Mouse (Mus musculus) gastrocnemius, adult 2 months (tissue): ENCODE results near the gene Cidec. TPM values are rescaled to one million over a fixed set of nuclear protein-coding genes. Genes with fewer than 3 reads are reported as not detected.

Experiments
- DNase-seq: peaks from one replicate; pipeline ENCODE4 v3.0.0; 2022
- H3K27ac ChIP-seq: fragments of 200-600 bp; 2 replicates; pipeline ENCODE4 v1.8.1; 2022; ENCODE audit warnings: mild to moderate bottlenecking
- H3K4me3 ChIP-seq: fragments of 200-600 bp; 2 replicates; pipeline ENCODE4 v1.8.1; 2022; ENCODE audit warnings: mild to moderate bottlenecking, moderate library complexity
- CTCF ChIP-seq: fragments of 200-600 bp; IDR thresholded peaks from 2 replicates; pipeline ENCODE4 v1.8.1; 2022; ENCODE audit warnings: antibody characterized with exemption, mild to moderate bottlenecking, moderate library complexity
- intact Hi-C: fragments of 180-260 bp; cut with DNase I; formaldehyde crosslinking; loops from one replicate; pipeline ENCODE4 v1.15.1; 2025
- microRNA-seq: library from miRNA; unstranded; fragments of <30 nt; microRNA quantifications from one replicate; pipeline ENCODE4 v1.2.0, GENCODE M21; 2021
- total RNA-seq, 2 experiments: library from RNA; stranded (reverse); gene quantifications; 2 replicates each; pipeline ENCODE4 v1.2.3; 2021

Cidec gene
- total RNA-seq, 2 experiments from 2014 or later, result 0.97 to 5.0 TPM

- peak overlapping the region; percentile 75 for H3K4me3 ChIP-seq
- peak overlapping the region; percentile 64 for H3K27ac ChIP-seq
- intact Hi-C loops, result no loop called here
- DNase-seq, result peak; percentile 57
- TF ChIP-seq CTCF, result no peak
Observed at GRCm38 (mm10) chr6:113392387-113393071, 43.0 kb downstream of the Cidec start.

GRCm38 (mm10) chr6:113392015-113392386, 43.6 kb downstream of the Cidec start:
- H3K4me3 ChIP-seq, result peak overlapping the region; percentile 75
- peak overlapping the region; percentile 64 for H3K27ac ChIP-seq
- intact Hi-C loops, result no loop called here
- no peak for TF ChIP-seq CTCF
- DNase-seq, result no peak

GRCm38 (mm10) chr6:113390715-113391114, 44.8 kb downstream of the Cidec start:
- no peak for DNase-seq
- Histone ChIP-seq H3K4me3 (no peak overlapping the region), H3K27ac (no peak overlapping the region)
- no peak for TF ChIP-seq CTCF
- intact Hi-C loops, result no loop called here

- DNase-seq, result no peak
- intact Hi-C loops, result no loop called here
- H3K4me3 ChIP-seq, result no peak within 1 kb of the TSS
- no peak for TF ChIP-seq CTCF
- no peak within 1 kb of the TSS for H3K27ac ChIP-seq
Observed at GRCm38 (mm10) chr6:113388960-113389359, 46.6 kb downstream of the Cidec start, which contains the start of gene Ttll3. Ttll3 (plus strand) TSS chr6:113389260.

GRCm38 (mm10) chr6:113386025-113386424, 49.5 kb downstream of the Cidec start:
- Histone ChIP-seq H3K27ac (no peak overlapping the region), H3K4me3 (no peak overlapping the region)
- no peak for DNase-seq
- TF ChIP-seq CTCF, result no peak
- intact Hi-C loops, result no loop called here

- no peak overlapping the region for H3K27ac ChIP-seq
- intact Hi-C loops, result no loop called here
Observed at GRCm38 (mm10) chr6:113385160-113385714, 50.3 kb downstream of the Cidec start.

GRCm38 (mm10) chr6:113384351-113384927, 51.1 kb downstream of the Cidec start:
- intact Hi-C loops, result no loop called here
- no peak for DNase-seq
- no peak for TF ChIP-seq CTCF
- Histone ChIP-seq H3K27ac (no peak overlapping the region), H3K4me3 (no peak overlapping the region)

More at GRCm38 (mm10) chr6:113385160-113385714, 50.3 kb downstream of the Cidec start:
- H3K4me3 ChIP-seq, result no peak overlapping the region
- no peak for TF ChIP-seq CTCF
- no peak for DNase-seq

GRCm38 (mm10) chr6:113380480-113380879, 55.1 kb downstream of the Cidec start:
- H3K4me3 ChIP-seq, result no peak overlapping the region
- intact Hi-C loops, result no loop called here
- H3K27ac ChIP-seq, result no peak overlapping the region
- TF ChIP-seq CTCF, result no peak
- no peak for DNase-seq

- Histone ChIP-seq H3K4me3 (peak overlapping the region; percentile 72), H3K27ac (peak overlapping the region; percentile 99; the same call in 1 of the 2 replicates)
- intact Hi-C loops, result no loop called here
- DNase-seq, result no peak
- TF ChIP-seq CTCF, result no peak
Observed at GRCm38 (mm10) chr6:113379246-113379645, 56.3 kb downstream of the Cidec start.

GRCm38 (mm10) chr6:113377496-113378385, 57.8 kb downstream of the Cidec start, which contains the start of the genes Tada3 and Arpc4:
Tada3 (minus strand) TSS chr6:113377883.
Arpc4 (plus strand) TSS chr6:113378115.
- intact Hi-C loops, result loop anchor here (2.0 kb wide), 2 partner anchors 35 to 49 kb away; partner anchors contain the start of gene Camk1
- peak; percentile 95 for DNase-seq
- peak; percentile 28 for TF ChIP-seq CTCF
- Histone ChIP-seq H3K4me3 (peak within 1 kb of the TSS; percentile 72), H3K27ac (peak within 1 kb of the TSS; percentile 99)

GRCm38 (mm10) chr6:113377172-113377495, 58.4 kb downstream of the Cidec start:
- intact Hi-C loops, result loop anchor here (2.0 kb wide), 2 partner anchors 34 to 48 kb away; partner anchors contain the start of gene Camk1
- DNase-seq, result no peak
- no peak for TF ChIP-seq CTCF

More at GRCm38 (mm10) chr6:113377172-113377495, 58.4 kb downstream of the Cidec start:
- peak overlapping the region; percentile 99 for H3K27ac ChIP-seq
- peak overlapping the region; percentile 72 for H3K4me3 ChIP-seq

Small RNAs within 50 kb of the gene (microRNA-seq; reads per million reads assigned to microRNA genes)
- gene Gm24387, result not detected

Other genes starting within 250 kb of the Cidec start
- gene Lhfpl4, start 240.4 kb downstream of the Cidec start, total RNA-seq, result under 1 TPM; 0.39 to 0.54 TPM
- 10 to 100 TPM; 14.9 to 16.0 TPM for gene Mtmr14, start 197.9 kb downstream of the Cidec start, total RNA-seq
- not detected for gene Cpne9, start 153.5 kb downstream of the Cidec start, total RNA-seq
- gene Brpf1, start 128.6 kb downstream of the Cidec start, total RNA-seq, result 10 to 100 TPM; 10.2 to 10.3 TPM
- 1 to 10 TPM; 3.9 to 5.2 TPM for gene Ogg1, start 108.8 kb downstream of the Cidec start, total RNA-seq
- 10 to 100 TPM; 39.3 to 39.5 TPM for gene Camk1, start 91.8 kb downstream of the Cidec start, total RNA-seq
- 10 to 100 TPM; 14.1 to 15.5 TPM for gene Tada3, start 57.9 kb downstream of the Cidec start, total RNA-seq
- 10 to 100 TPM; 47.4 to 53.4 TPM for gene Arpc4, start 57.6 kb downstream of the Cidec start, total RNA-seq
- gene Ttll3, start 46.5 kb downstream of the Cidec start, total RNA-seq, result 1 to 10 TPM in 1 of 2 experiments, under 1 TPM in 1; 0.48 to 1.3 TPM
- gene Rpusd3, start 16.4 kb downstream of the Cidec start, total RNA-seq, result 1 to 10 TPM; 7.7 to 8.3 TPM
- gene Jagn1, start 6.8 kb upstream of the Cidec start, total RNA-seq, result 10 to 100 TPM; 28.2 to 29.7 TPM
- gene Il17re, start 22.7 kb upstream of the Cidec start, total RNA-seq, result under 1 TPM; 0.25 to 0.26 TPM
- 1 to 10 TPM; 4.2 to 4.7 TPM for gene Il17rc, start 35.7 kb upstream of the Cidec start, total RNA-seq
- 10 to 100 TPM; 47.5 to 54.4 TPM for gene Creld1, start 47.5 kb upstream of the Cidec start, total RNA-seq
- gene Prrt3, start 66.2 kb upstream of the Cidec start, total RNA-seq, result under 1 TPM; 0.08 to 0.11 TPM
- gene Emc3, start 95.9 kb upstream of the Cidec start, total RNA-seq, result 10 to 100 TPM; 54.9 to 63.2 TPM
- under 1 TPM; 0.10 to 0.28 TPM for gene Fancd2, start 95.9 kb upstream of the Cidec start, total RNA-seq
- gene Fancd2os, start 165.0 kb upstream of the Cidec start, total RNA-seq, result not detected
- gene Brk1, start 169.0 kb upstream of the Cidec start, total RNA-seq, result 10 to 100 TPM; 37.3 to 46.0 TPM
- 1 to 10 TPM; 5.1 to 5.9 TPM for gene Vhl, start 188.2 kb upstream of the Cidec start, total RNA-seq
- 1 to 10 TPM; 3.9 to 6.1 TPM for gene Irak2, start 202.7 kb upstream of the Cidec start, total RNA-seq